Mouse (Mus musculus): Measurements from ENCODE around the gene Umad1. TPM values are rescaled to one million over a fixed set of nuclear protein-coding genes. Genes with fewer than 3 reads are reported as not detected.

Umad1 gene
- polyA plus RNA-seq, 1 experiment: 28.0 TPM

- DNase-seq (ENCODE audit: low read depth): no peak
- no peak for TF ChIP-seq POLR2A (IDR thresholded peaks at IDR 0.05; ENCODE audit: borderline replicate concordance, extremely low read depth, insufficient read depth, insufficient read length, poor library complexity, severe bottlenecking)
- no peak for TF ChIP-seq CTCF (IDR thresholded peaks at IDR 0.05; ENCODE audit: borderline replicate concordance, extremely low read depth, insufficient read depth, insufficient read length)
Measured at GRCm38 (mm10) chr6:8503953-8504352, 244.9 kb downstream of the Umad1 start.

- TF ChIP-seq POLR2A (IDR thresholded peaks at IDR 0.05; ENCODE audit: borderline replicate concordance, extremely low read depth, insufficient read depth, insufficient read length, poor library complexity, severe bottlenecking): no peak
- TF ChIP-seq CTCF (IDR thresholded peaks at IDR 0.05; ENCODE audit: borderline replicate concordance, extremely low read depth, insufficient read depth, insufficient read length): no peak
- no peak for DNase-seq (ENCODE audit: low read depth)
Measured at GRCm38 (mm10) chr6:8504521-8505228, 245.6 kb downstream of the Umad1 start.

- DNase-seq (ENCODE audit: low read depth): no peak
- TF ChIP-seq POLR2A (IDR thresholded peaks at IDR 0.05; ENCODE audit: borderline replicate concordance, extremely low read depth, insufficient read depth, insufficient read length, poor library complexity, severe bottlenecking) (no peak), CTCF (IDR thresholded peaks at IDR 0.05; ENCODE audit: borderline replicate concordance, extremely low read depth, insufficient read depth, insufficient read length) (no peak)
Measured at GRCm38 (mm10) chr6:8506631-8507030, 247.5 kb downstream of the Umad1 start.

Other genes starting within 250 kb of the Umad1 start
- 0.34 and 0.78 TPM in 2 replicates for gene Col28a1, start 66.7 kb upstream of the Umad1 start, polyA plus RNA-seq (2012; rRNA removed)
- 10.2 and 14.2 TPM in 2 replicates for gene Mios, start 50.1 kb upstream of the Umad1 start, polyA plus RNA-seq (2012; rRNA removed)
- gene Rpa3, start 115 bp upstream of the Umad1 start, polyA plus RNA-seq (2012; rRNA removed): 36.1 and 48.9 TPM in 2 replicates
- 15.5 and 22.1 TPM in 2 replicates for gene Gm45062, start 162 bp downstream of the Umad1 start, polyA plus RNA-seq (2012; rRNA removed)

Measured in brain, embryonic 14.5 days (tissue).